Mouse (Mus musculus): ENCODE data around the gene Prr7.

The Prr7 gene

DNA sequence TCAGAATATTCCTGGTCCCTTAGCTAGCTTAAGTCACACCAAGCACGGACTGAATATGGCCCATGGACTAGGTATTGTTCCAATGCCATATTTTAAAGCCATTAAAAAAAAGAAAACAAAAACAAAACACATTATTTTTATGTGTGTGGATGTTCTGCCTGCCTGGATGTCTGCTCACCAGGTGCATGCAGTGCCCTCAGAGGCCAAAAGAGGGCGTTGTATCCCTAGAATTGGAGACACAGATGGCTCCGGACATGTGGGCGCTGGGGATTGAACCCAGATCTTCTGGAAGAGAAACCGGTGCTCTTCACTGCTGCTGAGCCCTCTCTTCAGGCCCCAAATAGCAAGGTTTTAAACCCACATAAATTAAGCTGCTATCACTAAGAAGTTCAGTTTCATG lies 14.0 kb downstream of the Prr7 start:
- DNase-seq, result no peak

DNA sequence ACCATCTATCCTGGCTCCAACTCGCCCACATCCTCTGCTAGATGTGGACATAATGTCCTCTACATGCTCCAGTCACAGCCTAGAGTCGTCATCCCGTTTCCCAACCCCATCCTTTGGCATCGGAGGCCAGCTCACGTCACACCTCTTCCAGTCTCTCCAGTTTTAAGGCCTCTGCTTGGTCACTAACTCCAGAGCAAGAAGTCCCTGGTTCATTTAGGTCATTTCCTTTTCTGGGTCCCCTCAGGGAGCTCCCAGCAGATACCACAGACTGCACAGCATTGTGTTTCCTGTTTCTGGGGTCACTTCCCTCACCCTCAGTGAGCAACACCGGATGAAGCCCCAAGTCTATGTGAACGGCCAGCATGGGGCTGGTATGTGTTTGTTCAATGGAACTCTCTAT lies 14.9 kb downstream of the Prr7 start:
- no peak for DNase-seq

GRCm38 (mm10) chr13:55479929-55480328 lies 15.9 kb downstream of the Prr7 start:
- DNase-seq, result no peak

GRCm38 (mm10) chr13:55482542-55482941 lies 18.5 kb downstream of the Prr7 start:
- no peak for DNase-seq

- DNase-seq, result no peak
Observed at GRCm38 (mm10) chr13:55483071-55483470, 19.0 kb downstream of the Prr7 start.

- no peak for DNase-seq
Observed at GRCm38 (mm10) chr13:55483593-55483992, 19.5 kb downstream of the Prr7 start.

DNA sequence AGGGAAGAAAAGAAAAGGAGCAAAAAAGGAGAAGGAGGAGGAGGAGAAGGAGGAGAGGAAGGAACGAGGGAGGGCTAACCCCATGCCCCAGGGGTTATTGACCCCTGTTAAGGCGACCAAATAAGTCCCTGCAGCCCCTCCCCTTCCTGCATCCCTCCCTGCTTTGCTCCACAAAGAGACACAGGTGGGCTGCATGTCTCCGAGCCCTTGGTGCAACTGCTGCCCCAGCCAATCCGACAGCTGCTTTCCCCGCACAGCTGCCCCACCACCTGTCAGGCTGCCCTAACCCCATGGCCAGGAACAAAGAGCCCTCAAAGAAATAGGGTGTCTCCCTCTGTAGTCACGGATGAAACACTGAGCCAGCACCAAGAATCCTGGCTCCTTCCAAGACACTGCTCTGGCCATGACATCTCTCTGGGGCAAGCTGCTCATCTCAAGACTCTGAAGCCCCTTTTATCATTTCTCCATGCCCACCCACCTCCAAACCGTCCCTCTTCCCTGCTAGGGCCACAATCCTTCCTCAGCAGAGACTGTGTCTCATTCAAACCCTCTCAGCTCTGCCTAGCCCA lies 20.5 kb downstream of the Prr7 start:
- peak in 1 of 2 experiments; percentile 63 for DNase-seq

GRCm38 (mm10) chr13:55486029-55486794 lies 22.1 kb downstream of the Prr7 start:
- DNase-seq, result no peak

- DNase-seq, result no peak
Observed at GRCm38 (mm10) chr13:55486916-55487577, 23.0 kb downstream of the Prr7 start.

GRCm38 (mm10) chr13:55487578-55488498 lies 23.8 kb downstream of the Prr7 start, which contains the start of gene Dbn1:
Dbn1 (minus strand) TSS chr13:55488111.
- no peak for DNase-seq

DNA sequence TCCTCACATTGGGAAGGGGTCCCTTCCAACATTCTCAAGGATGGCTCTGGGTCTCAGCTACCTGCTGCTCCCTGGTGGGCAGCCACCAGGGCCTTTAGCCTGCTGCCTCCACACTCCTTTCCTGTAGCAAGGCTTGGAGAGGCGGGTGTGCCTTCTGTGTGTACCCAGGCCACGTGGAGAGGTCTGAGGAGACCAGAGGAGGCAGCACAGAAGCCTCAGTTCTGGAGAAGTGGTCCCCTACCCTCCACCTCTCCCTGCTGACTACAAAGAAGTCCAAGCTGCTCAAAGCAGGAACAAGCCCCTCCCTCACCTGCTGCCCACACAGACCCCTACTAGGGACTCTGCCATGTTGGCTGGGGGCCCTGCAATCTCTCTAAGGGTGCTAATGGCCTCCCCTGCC lies 30.2 kb downstream of the Prr7 start:
- DNase-seq, result no peak

- DNase-seq, result no peak
Observed at GRCm38 (mm10) chr13:55494883-55495621, 31.0 kb downstream of the Prr7 start.

DNA sequence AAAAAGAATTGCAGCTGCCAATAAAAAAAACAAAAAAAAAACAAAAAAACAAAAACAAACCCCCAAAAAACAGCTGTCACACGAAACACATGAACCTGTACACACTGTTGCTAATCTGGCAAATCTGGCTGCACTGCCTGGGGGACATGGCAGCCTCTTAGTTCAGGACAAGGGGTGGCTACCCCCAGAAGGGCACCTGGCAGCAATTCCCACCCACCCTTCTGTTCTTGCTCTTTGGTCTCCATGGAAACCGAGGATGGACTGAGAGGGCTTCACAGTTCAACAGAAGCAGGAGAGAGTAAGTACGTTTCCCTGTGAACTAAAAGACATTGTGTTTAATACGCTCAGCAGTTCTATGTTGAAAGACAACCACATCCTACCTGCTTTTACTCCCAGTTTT lies 31.6 kb downstream of the Prr7 start:
- DNase-seq, result no peak

DNA sequence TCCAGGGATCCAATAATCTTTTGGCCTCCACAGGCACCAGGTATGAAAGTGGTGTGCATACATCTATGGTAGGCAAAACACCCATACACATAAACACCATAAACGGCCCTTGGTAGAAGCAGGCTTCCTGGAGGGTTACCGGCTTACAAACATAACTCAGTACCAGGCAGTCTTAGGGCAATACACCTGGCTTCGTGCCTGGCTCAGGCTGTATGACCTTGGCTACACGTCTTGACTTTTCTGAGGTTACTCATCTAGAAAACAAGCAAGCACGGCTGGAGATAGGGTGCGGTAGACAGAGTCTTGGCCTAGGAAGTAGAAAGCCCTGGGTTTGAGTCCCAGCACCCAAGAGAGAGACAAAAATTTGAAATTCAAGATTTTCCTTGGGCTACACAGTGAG lies 32.6 kb downstream of the Prr7 start:
- DNase-seq, result no peak

GRCm38 (mm10) chr13:55498906-55499305 lies 34.8 kb downstream of the Prr7 start:
- no peak for DNase-seq

DNA sequence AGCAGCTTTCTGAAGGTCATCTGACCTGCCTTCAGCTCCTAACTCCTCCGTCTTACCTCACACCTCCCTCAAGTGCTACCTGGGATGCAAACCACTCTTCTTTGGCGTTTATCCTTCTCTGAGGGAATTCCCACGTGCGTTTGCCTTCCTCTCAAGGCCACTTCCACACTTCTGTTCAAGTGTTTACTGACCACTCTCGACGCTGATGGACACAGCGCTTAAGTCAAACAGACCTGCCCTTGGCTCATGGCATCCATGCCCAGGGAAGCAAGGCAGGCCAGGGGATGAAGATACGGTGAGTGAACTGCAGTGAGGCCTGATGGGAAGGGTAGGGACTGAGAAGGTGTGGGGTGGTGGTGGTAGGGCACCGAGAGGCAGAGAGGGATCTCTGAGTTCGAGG lies 36.5 kb downstream of the Prr7 start:
- no peak for DNase-seq

- no peak for DNase-seq
Observed at GRCm38 (mm10) chr13:55502405-55502804, 38.3 kb downstream of the Prr7 start.

DNA sequence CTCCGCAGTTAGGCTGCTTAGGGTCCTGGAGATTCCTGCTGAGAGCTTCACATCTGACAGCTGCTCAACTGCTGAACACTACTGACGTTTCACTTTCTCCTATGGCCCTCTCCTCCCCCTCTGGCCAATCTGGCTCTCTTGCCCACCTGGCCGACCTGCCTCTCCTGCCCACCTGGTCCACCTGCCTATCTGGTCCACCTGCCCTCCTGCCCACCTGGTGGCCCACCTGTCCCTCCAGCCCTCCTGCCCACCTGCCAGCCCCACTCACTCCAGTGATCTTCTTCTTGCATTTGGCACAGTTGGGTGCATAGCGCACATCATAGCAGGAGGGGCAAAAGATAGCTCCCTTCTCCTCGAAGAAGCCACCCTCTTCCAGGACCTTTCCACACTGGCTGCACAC lies 40.3 kb downstream of the Prr7 start:
- DNase-seq, result no peak

GRCm38 (mm10) chr13:55505810-55506209 lies 41.7 kb downstream of the Prr7 start:
- no peak for DNase-seq

- no peak for DNase-seq
Observed at GRCm38 (mm10) chr13:55506697-55507096, 42.6 kb downstream of the Prr7 start.

DNA sequence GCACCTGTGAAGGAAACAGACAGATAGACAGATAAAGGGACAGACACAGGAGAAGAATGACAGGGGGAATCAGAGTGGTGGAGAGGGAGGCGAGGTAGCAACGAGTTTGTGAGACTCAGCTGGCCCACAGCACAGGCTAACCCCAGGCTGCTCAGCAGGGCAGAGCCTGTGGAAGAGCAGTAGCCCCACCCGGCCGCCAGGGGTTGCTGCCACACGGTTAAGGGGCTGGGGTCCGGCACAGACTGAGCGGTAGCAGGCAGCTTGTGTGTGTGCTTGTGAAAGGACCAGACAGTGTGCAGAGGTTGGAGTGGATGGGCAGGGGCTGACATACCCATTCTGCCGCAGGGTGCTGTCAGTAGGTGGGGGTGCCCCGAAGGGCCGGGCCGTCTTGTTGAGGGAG lies 43.8 kb downstream of the Prr7 start:
- DNase-seq, result no peak

DNA sequence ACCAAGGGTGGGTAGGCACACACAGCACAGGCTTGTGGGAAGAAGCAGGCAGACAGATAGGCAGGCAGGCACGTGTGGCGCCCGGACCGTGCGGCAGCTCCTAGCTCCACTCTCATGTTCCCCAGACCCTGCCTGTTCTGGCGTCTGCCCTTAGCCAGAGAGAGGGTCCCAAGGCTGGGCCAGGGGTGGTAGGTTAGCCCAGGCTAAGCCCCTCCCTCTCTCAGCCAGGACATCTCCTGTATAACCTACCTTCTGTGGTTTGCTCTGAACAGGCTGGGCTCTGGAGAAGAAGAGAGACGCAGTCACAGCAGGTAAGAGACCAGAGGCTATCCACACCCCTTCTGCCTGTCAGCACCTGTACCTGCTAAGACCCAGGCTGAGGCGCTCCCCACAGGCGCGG lies 44.5 kb downstream of the Prr7 start:
- no peak for DNase-seq

Measured in thymus, postnatal 36 days (tissue).